Mouse (Mus musculus) Patski (cell line): ENCODE results near the gene Cep128. TPM values are rescaled to one million over a fixed set of nuclear protein-coding genes. Genes with fewer than 3 reads are reported as not detected.

Experiments used
- ATAC-seq: fragments of 100-300 bp; one replicate; pipeline ENCODE4 v1.8.0; 2021
- CTCF ChIA-PET: fragments of 350-600 bp; sonication (Branson Sonifier 250); formaldehyde crosslinking; loops from one replicate; lab custom pipeline; 2022; ENCODE audit warnings: inconsistent platforms; lab: Charles Lee
- POLR2A ChIA-PET: fragments of 350-600 bp; sonication (Branson Sonifier 250); formaldehyde crosslinking; loops from one replicate; lab custom pipeline; 2022; ENCODE audit warnings: antibody characterized with exemption, inconsistent platforms; lab: Charles Lee
- DNase-seq: peaks from one replicate; pipeline ENCODE4 v3.0.0-alpha.2; 2011; ENCODE audit warnings: low read depth, low spot score
- H3K27me3 ChIP-seq: fragments of 371-371 bp; one replicate; pipeline ENCODE4 v1.5.1; 2021
- CTCF ChIP-seq: fragments of 100-300 bp; IDR thresholded peaks from one replicate; pipeline ENCODE4 v1.5.1; 2021
- in situ Hi-C: fragments of 300-500 bp; cut with MboI; formaldehyde crosslinking; loops from 3 replicates; pipeline ENCODE4 v1.11.1; 2018; ENCODE audit warnings: low pct_unique_long_range_greater_than_20kb, mixed read lengths
- polyA plus RNA-seq: library from polyadenylated mRNA; unstranded; gene quantifications from one replicate; pipeline ENCODE4 v1.2.3, GENCODE M21; 2021

The Cep128 gene
- polyA plus RNA-seq, 1 experiment from 2014 or later: 9.3 TPM

DNA sequence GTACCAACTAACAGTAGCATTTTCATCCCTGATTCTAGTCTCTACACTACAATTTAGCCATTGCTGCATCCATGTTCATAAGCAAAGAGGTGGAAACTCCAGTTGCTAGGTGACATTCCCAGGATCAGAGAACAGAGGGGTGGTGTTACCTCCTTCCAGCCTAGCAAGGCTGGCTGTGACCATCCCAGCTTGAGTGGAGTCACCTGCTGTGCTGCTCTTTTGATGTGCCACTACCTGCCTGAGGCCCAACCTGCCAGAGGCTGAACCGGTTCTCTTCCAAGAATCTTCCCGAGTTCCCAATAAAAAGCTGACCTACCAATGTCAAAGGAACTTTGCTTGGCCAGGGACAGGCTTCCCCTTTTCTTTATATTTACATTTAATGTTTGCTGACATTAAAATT lies 408.8 kb downstream of the Cep128 start:
- no peak for TF ChIP-seq CTCF
- CTCF ChIA-PET: interaction anchor here (1.5 kb wide), 1 partner anchor 12 kb away, joined by 4 read pairs; no protein-coding TSS in a partner anchor
- in situ Hi-C loops: no loop called here
- POLR2A ChIA-PET: no interaction called here
- DNase-seq (no peak), ATAC-seq (no peak)
- peaks cover 6% of the 10 kb centered on the region for H3K27me3 ChIP-seq

DNA sequence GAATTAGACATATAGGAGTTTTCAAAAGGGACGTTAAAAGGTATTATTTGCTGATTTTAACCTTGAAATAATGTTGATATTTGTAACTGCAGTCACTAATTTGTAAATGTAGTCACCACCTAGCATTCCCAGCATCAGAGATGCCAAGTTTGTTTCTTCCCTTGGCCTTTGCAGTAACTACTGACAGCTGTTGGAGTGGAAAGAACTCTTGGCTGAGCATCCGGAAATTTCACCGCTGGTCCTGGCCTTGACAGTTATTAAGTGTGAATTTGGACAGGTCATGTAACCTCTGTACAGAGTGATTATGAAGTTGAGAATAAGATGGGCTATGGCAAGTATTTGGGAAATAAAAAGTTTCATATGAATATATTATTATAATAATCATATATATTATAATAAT lies 413.1 kb downstream of the Cep128 start:
- no peak for TF ChIP-seq CTCF
- ChIA-PET POLR2A (no interaction called here), CTCF (no interaction called here)
- peaks cover 6% of the 10 kb centered on the region for H3K27me3 ChIP-seq
- in situ Hi-C loops: no loop called here
- DNase-seq: no peak
- no peak for ATAC-seq

DNA sequence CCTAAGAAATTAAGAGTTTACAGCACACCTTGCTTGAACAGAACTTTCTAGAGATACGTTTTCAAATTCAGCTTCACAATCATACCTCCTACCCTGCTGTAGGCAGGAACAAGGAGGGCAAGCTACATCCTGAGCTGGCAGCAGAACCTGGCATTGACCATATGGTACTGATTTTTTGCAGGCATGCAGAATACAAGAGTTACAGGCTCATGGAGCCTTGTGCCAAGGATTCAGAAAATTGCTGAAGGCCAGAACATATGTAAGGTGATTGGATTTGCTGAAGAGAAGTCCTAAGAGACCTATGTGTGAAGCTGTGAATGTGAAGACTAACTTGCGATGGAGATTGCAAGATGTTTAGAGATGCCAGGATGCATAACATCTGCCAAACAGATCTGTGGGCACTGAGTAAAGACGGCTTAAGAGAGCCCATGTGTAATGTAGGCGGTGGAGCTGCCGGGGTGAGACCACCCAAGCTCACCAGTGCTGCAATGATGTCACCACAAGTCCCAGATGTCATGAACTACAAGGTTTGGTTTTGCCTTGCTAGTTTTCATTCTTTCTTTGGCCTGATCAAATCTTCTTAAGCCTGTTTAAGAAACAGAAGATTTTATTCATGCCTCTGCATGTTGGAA lies 422.7 kb downstream of the Cep128 start:
- H3K27me3 ChIP-seq: peaks cover 17% of the 10 kb centered on the region
- CTCF ChIA-PET: interaction anchor here (0.9 kb wide), 1 partner anchor 23 kb away, joined by 3 read pairs; no protein-coding TSS in a partner anchor
- POLR2A ChIA-PET: no interaction called here
- DNase-seq: no peak
- no peak for TF ChIP-seq CTCF
- in situ Hi-C loops: no loop called here
- no peak for ATAC-seq

DNA sequence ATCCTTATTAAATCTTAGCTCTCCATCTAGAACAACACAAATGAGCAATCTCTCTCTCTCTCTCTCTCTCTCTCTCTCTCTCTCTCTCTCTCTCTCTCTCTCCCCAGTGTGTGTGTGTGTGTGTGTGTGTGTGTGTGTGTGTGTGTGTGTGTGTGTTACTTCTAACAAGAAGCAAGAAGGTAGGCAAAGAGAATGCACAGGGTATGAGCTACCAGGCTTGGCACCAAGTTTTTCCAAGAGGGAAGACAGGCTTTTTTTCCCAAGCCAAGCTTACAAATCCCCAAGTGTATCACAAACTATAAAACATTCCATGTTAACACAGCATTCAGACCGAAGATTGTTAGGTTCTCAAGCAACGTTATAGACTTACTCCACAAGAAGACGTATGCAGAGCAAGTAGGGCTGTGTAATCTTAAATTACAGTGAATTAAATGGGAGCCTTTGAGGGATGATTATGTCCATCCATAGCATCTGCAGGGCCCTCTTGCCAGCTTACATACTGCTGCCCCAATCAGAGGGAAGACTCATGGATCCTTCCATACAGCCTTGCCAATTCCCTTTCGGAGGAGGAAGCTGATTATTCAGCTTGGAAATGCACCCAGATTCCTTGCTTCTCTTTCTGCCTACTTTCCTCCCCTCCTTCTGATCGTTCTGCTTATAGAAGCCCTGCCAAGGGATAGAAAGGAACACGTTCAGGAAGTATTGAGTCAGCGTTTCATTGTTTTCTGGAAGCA lies 429.3 kb downstream of the Cep128 start:
- POLR2A ChIA-PET: no interaction called here
- DNase-seq (no peak), ATAC-seq (no peak)
- CTCF ChIA-PET: no interaction called here
- TF ChIP-seq CTCF: no peak
- H3K27me3 ChIP-seq: peaks cover 24% of the 10 kb centered on the region
- in situ Hi-C loops: no loop called here

Other genes with a start within 250 kb of the Cep128 start
- 0.01 TPM for gene Tshr, start 154 bp upstream of the Cep128 start, polyA plus RNA-seq
- 13.0 TPM for gene Gtf2a1, start 206.1 kb upstream of the Cep128 start, polyA plus RNA-seq